Mouse (Mus musculus) frontal cortex, postnatal 36 days (tissue): ENCODE results near the gene Dok7.

Source experiments
- DNase-seq, 2 experiments: peaks; one replicate each; pipeline ENCODE4 v3.0.0; 2022; ENCODE audit warnings: low spot score in 2 of 2

The Dok7 gene

GRCm38 (mm10) chr5:35057582-35057981 lies 1.0 kb downstream of the Dok7 start:
- DNase-seq = no peak

- DNase-seq = no peak
Observed at GRCm38 (mm10) chr5:35058216-35058615, 1.6 kb downstream of the Dok7 start.

- no peak for DNase-seq
Observed at GRCm38 (mm10) chr5:35060098-35060497, 3.5 kb downstream of the Dok7 start.

- DNase-seq = no peak
Observed at GRCm38 (mm10) chr5:35069841-35070240, 13.3 kb downstream of the Dok7 start.

- no peak for DNase-seq
Observed at GRCm38 (mm10) chr5:35070314-35070713, 13.7 kb downstream of the Dok7 start.

- DNase-seq = peak in 1 of 2 experiments; percentile 33
Observed at GRCm38 (mm10) chr5:35070953-35071352, 14.4 kb downstream of the Dok7 start.

GRCm38 (mm10) chr5:35071855-35072254 lies 15.3 kb downstream of the Dok7 start:
- no peak for DNase-seq

- no peak for DNase-seq
Observed at GRCm38 (mm10) chr5:35073235-35073634, 16.7 kb downstream of the Dok7 start.

- no peak for DNase-seq
Observed at GRCm38 (mm10) chr5:35073992-35074391, 17.4 kb downstream of the Dok7 start.

GRCm38 (mm10) chr5:35076369-35076768 lies 19.8 kb downstream of the Dok7 start:
- no peak for DNase-seq

GRCm38 (mm10) chr5:35079101-35079500 lies 22.5 kb downstream of the Dok7 start:
- DNase-seq = no peak

- no peak for DNase-seq
Observed at GRCm38 (mm10) chr5:35084913-35085312, 28.3 kb downstream of the Dok7 start.

- peak; percentile 50 to 66 for DNase-seq
Observed at GRCm38 (mm10) chr5:35088785-35089613, 32.4 kb downstream of the Dok7 start.

- no peak for DNase-seq
Observed at GRCm38 (mm10) chr5:35089614-35089963, 33.0 kb downstream of the Dok7 start.

GRCm38 (mm10) chr5:35091636-35092035 lies 35.1 kb downstream of the Dok7 start:
- DNase-seq = no peak

- DNase-seq = no peak
Observed at GRCm38 (mm10) chr5:35103086-35103485, 46.5 kb downstream of the Dok7 start.

GRCm38 (mm10) chr5:35103528-35103927 lies 47.0 kb downstream of the Dok7 start:
- DNase-seq = no peak

- DNase-seq = no peak
Observed at GRCm38 (mm10) chr5:35104183-35104959, 47.8 kb downstream of the Dok7 start.

GRCm38 (mm10) chr5:35104960-35105921 lies 48.7 kb downstream of the Dok7 start, which contains the start of gene Lrpap1:
TSS of gene Lrpap1 (minus strand) at chr5:35105766.
- DNase-seq = peak; percentile 88 to 89

- DNase-seq = no peak
Observed at GRCm38 (mm10) chr5:35105922-35106298, 49.3 kb downstream of the Dok7 start.

GRCm38 (mm10) chr5:35112444-35112843 lies 55.9 kb downstream of the Dok7 start:
- peak; percentile 48 to 68 for DNase-seq

GRCm38 (mm10) chr5:35116002-35116401 lies 59.4 kb downstream of the Dok7 start:
- DNase-seq = no peak
